Mouse (Mus musculus): ENCODE data around the gene Cib4. TPM values are rescaled to one million over a fixed set of nuclear protein-coding genes. Genes with fewer than 3 reads are reported as not detected.

Cib4 gene
- not detected in 2 replicates for polyA plus RNA-seq (2014; fragmentation: Nextera tagmentation; extraction: Ambion mirVana)

DNA sequence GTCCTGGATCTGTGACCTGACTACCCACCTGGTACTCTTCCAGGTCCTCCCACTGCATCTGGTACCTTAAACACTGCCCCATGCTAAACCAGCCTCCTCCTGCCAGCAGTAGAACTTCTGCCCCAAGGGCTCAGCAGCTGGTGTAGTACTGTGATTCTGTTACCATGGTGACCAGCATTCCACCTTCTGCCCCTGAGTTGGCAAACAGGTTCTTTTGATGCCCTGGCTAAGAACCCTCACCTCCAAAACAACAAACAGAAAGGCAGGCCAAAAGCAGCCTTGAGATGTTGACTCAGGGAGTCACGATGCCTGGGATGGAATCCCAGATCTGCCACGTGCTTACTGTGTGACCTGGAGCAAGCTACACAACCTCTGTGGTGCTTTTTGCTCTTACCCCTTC is at the start of gene Cib4:
TSS of gene Cib4 (minus strand) at position 139 of the 400 bp plus-strand sequence.
- peaks cover 9 to 15% of the 10 kb centered on the region in 2 experiments; a peak in 3 of 4 replicates for H3K4me1 ChIP-seq (ENCODE audit: control insufficient read depth in 2 of 2, insufficient read depth in 2 of 2, low read length in 2 of 2)
- ATAC-seq (ENCODE audit: insufficient number of reproducible peaks, insufficient read depth, low FRiP score, low read depth): no peak
- H3K36me3 ChIP-seq (ENCODE audit: control insufficient read depth, insufficient read depth, low read length): no peaks in the 10 kb centered on the region
- H3K9me3 ChIP-seq (ENCODE audit: control insufficient read depth, low read length): no peaks in the 10 kb centered on the region
- no peak within 1 kb of the TSS for H3K9ac ChIP-seq (ENCODE audit: low read length)
- H3K27ac ChIP-seq (replicated peaks in 1 of 2; ENCODE audit: control insufficient read depth in 1 of 2, insufficient read depth in 1 of 2, low read depth in 2 of 2, low read length in 2 of 2): no peak within 1 kb of the TSS
- no peak within 1 kb of the TSS for H3K4me3 ChIP-seq (ENCODE audit: control insufficient read depth in 1 of 2, insufficient read depth in 1 of 2, low read depth in 1 of 2, low read length in 2 of 2)
- H3K27me3 ChIP-seq (ENCODE audit: control insufficient read depth, insufficient read depth, low read length): no peaks in the 10 kb centered on the region
- WGBS: 71% methylated on average over 2 of the region's 2 CpGs
- no peak within 1 kb of the TSS for H3K4me2 ChIP-seq (ENCODE audit: low read length)

DNA sequence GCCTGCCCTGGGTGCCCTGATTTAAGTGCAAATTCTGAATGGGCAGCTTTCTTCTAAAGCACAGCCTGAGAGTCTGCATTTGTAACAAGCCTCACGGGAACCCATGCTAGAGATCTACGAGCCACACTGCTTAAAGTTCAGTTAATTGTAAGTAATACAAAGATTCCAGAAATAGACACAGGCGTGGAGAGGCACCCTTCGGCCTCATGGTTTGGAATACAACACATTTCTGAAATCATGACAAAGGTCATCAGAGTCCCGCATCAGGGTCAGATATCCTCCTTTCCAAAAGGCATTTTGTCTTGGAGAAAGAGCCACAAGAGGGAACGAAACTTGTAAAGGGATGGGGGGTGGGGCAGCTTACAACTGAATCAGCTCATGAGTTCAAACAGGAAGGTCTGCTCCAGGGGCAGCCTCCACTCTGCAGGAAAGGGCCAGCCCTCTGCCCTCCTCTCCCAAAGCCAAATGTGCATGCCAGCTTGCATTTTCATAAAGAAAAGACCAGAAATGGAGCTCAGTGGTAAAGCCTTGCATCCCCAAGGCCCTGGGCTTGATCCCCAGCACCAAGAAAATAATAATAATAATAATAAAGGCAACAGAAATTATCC is 49.4 kb upstream of the Cib4 start:
- Histone ChIP-seq H3K27ac (replicated peaks in 1 of 2; ENCODE audit: control insufficient read depth in 1 of 2, insufficient read depth in 1 of 2, low read depth in 2 of 2, low read length in 2 of 2) (peak overlapping the region; percentile 75 to 89), H3K27me3 (ENCODE audit: control insufficient read depth, insufficient read depth, low read length) (peaks cover 4% of the 10 kb centered on the region; the same call in 1 of the 2 replicates), H3K9me3 (ENCODE audit: control insufficient read depth, low read length) (no peaks in the 10 kb centered on the region), H3K36me3 (ENCODE audit: control insufficient read depth, insufficient read depth, low read length) (no peaks in the 10 kb centered on the region), H3K4me3 (ENCODE audit: control insufficient read depth in 1 of 2, insufficient read depth in 1 of 2, low read depth in 1 of 2, low read length in 2 of 2) (no peak overlapping the region), H3K4me1 (ENCODE audit: control insufficient read depth in 2 of 2, insufficient read depth in 2 of 2, low read length in 2 of 2) (peaks cover 43 to 57% of the 10 kb centered on the region in 2 experiments), H3K9ac (ENCODE audit: low read length) (peak overlapping the region; percentile 61), H3K4me2 (ENCODE audit: low read length) (no peak overlapping the region)
- ATAC-seq (ENCODE audit: insufficient number of reproducible peaks, insufficient read depth, low FRiP score, low read depth): no peak
- 22% methylated on average over 6 of the region's 6 CpGs for WGBS

DNA sequence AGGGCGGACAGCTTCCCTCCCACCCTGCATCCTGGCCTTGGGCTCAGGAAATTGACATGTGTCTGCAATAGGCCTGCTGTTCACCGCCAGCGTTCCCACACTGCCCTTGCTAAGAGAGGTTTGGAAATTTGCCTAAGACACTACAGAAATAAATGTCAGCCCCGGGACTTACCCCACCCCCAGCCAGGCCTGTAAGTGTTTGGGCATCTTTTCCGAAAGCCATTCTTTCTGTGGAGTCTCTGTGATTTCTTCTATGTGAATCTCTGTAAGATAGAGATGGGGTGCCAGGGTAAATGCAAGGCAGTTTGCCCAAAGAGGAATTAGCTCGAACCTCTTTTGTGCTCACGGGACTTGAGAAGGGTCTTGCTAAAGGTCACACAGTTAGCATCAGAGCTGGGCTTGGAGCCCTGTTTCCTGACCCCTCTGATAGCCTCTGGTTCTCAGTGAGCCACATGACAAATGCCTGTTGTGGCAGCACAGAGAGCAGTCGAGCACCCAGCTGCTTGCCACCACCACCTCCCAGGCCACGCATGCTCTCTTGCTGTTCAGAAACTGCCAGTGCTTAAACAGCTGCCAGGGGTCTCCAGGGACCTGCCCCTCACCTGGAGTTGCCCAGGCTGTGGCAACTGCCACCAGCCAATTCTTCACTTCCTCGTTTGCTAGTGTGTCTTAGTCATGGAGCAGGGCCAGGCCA is 48.3 kb upstream of the Cib4 start:
- peaks cover 47 to 64% of the 10 kb centered on the region in 2 experiments for H3K4me1 ChIP-seq (ENCODE audit: control insufficient read depth in 2 of 2, insufficient read depth in 2 of 2, low read length in 2 of 2)
- H3K9ac ChIP-seq (ENCODE audit: low read length): peak overlapping the region; percentile 61
- peak overlapping the region; percentile 36 for H3K4me2 ChIP-seq (ENCODE audit: low read length)
- H3K27ac ChIP-seq (replicated peaks in 1 of 2; ENCODE audit: control insufficient read depth in 1 of 2, insufficient read depth in 1 of 2, low read depth in 2 of 2, low read length in 2 of 2): peak overlapping the region; percentile 75 to 89
- no peaks in the 10 kb centered on the region for H3K9me3 ChIP-seq (ENCODE audit: control insufficient read depth, low read length)
- 18% methylated on average over 10 of the region's 10 CpGs for WGBS
- peaks cover 8% of the 10 kb centered on the region; the same call in 1 of the 2 replicates for H3K27me3 ChIP-seq (ENCODE audit: control insufficient read depth, insufficient read depth, low read length)
- ATAC-seq (ENCODE audit: insufficient number of reproducible peaks, insufficient read depth, low FRiP score, low read depth): peak; percentile 31
- H3K4me3 ChIP-seq (ENCODE audit: control insufficient read depth in 1 of 2, insufficient read depth in 1 of 2, low read depth in 1 of 2, low read length in 2 of 2): no peak overlapping the region
- no peaks in the 10 kb centered on the region for H3K36me3 ChIP-seq (ENCODE audit: control insufficient read depth, insufficient read depth, low read length)

DNA sequence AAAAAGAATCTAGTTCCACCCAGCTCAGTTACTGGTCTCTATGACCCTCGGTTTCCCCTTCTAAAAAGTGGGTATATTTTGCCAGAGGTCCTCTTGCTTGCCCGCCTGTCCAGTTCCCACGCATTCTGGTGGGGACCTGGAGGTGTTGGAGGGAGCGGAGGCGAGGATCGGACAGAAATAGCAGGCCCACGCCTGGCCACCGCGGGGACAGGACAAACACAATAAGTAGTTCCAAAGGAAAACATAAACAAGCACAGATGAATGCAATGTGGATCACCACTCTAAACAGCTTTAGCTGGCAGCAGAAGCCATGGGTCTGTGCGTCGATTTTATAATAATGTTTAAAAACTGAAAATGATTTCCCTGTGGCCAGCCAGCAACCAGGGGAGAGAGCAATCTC is 47.7 kb upstream of the Cib4 start:
- ATAC-seq (ENCODE audit: insufficient number of reproducible peaks, insufficient read depth, low FRiP score, low read depth): no peak
- Histone ChIP-seq H3K9ac (ENCODE audit: low read length) (peak overlapping the region; percentile 61), H3K36me3 (ENCODE audit: control insufficient read depth, insufficient read depth, low read length) (no peaks in the 10 kb centered on the region), H3K27ac (replicated peaks in 1 of 2; ENCODE audit: control insufficient read depth in 1 of 2, insufficient read depth in 1 of 2, low read depth in 2 of 2, low read length in 2 of 2) (peak overlapping the region; percentile 75 to 89), H3K4me3 (ENCODE audit: control insufficient read depth in 1 of 2, insufficient read depth in 1 of 2, low read depth in 1 of 2, low read length in 2 of 2) (no peak overlapping the region), H3K9me3 (ENCODE audit: control insufficient read depth, low read length) (no peaks in the 10 kb centered on the region), H3K4me2 (ENCODE audit: low read length) (peak overlapping the region; percentile 36), H3K4me1 (ENCODE audit: control insufficient read depth in 2 of 2, insufficient read depth in 2 of 2, low read length in 2 of 2) (peaks cover 50 to 70% of the 10 kb centered on the region in 2 experiments), H3K27me3 (ENCODE audit: control insufficient read depth, insufficient read depth, low read length) (peaks cover 12% of the 10 kb centered on the region; the same call in 1 of the 2 replicates)
- 53% methylated on average over 11 of the region's 11 CpGs for WGBS

DNA sequence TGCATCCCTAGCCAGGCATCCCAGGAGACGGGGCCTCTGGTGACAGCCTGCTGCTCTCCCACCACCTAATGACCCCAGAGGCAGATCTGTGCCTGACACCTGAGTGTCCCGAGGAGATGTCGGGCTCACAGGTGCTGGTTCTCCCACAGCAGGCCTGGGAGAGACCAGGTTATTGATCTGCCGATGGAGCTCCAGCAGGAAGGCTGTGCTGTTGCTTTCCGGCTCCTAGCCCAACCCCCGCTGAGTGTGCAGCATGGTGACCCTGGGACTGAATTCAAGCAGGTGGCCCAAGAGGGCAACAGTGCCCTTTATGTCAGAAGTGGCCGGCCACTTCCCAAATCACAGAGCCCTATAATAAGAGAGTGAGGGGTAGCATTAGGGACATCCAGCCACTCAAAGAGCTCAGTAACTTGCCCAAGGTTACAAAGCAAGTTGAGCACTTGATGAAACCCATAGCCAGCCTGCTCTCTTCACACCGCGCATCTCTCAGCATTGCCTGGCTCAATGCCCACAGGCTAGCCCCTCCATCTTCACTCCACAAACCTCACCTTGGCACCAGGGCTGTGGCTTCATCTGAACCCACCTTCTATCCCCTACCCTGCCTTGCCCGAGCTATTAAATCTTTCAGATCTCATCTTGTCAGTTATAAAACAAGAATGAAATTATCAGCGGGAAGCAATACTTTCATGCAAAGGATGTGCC is 46.8 kb upstream of the Cib4 start:
- WGBS: 72% methylated on average over 11 of the region's 11 CpGs
- H3K4me3 ChIP-seq (ENCODE audit: control insufficient read depth in 1 of 2, insufficient read depth in 1 of 2, low read depth in 1 of 2, low read length in 2 of 2): no peak overlapping the region
- peak overlapping the region; percentile 18; the same call in 1 of the 2 replicates for H3K4me2 ChIP-seq (ENCODE audit: low read length)
- no peaks in the 10 kb centered on the region for H3K36me3 ChIP-seq (ENCODE audit: control insufficient read depth, insufficient read depth, low read length)
- H3K9me3 ChIP-seq (ENCODE audit: control insufficient read depth, low read length): no peaks in the 10 kb centered on the region
- no peak for ATAC-seq (ENCODE audit: insufficient number of reproducible peaks, insufficient read depth, low FRiP score, low read depth)
- H3K27me3 ChIP-seq (ENCODE audit: control insufficient read depth, insufficient read depth, low read length): peaks cover 12% of the 10 kb centered on the region; the same call in 1 of the 2 replicates
- H3K9ac ChIP-seq (ENCODE audit: low read length): no peak overlapping the region
- peak overlapping the region; percentile 8 to 89; a peak in 2 of 4 replicates for H3K27ac ChIP-seq (replicated peaks in 1 of 2; ENCODE audit: control insufficient read depth in 1 of 2, insufficient read depth in 1 of 2, low read depth in 2 of 2, low read length in 2 of 2)
- peaks cover 52 to 71% of the 10 kb centered on the region in 2 experiments for H3K4me1 ChIP-seq (ENCODE audit: control insufficient read depth in 2 of 2, insufficient read depth in 2 of 2, low read length in 2 of 2)

DNA sequence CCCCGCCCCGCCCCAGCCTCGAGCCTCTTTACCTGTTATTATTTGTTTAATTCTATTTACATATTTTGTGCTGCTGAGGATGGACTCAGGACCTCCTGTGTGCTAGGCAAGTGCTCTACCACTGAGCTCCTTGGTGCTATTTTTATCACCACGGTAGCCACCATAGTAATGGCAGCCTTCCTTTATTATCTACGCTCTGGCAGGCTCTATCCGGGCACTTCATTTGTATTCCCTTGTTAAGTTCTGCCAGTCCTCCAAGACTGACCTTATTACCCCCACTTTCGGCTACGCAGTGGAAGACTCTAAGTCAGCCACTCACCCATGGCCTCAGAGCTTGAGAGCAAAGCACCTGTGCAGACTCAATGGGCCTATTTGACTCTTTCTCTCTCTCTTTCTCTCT is 46.1 kb upstream of the Cib4 start:
- H3K4me2 ChIP-seq (ENCODE audit: low read length): peak overlapping the region; percentile 18
- WGBS: 54% methylated on average over 8 of the region's 8 CpGs

DNA sequence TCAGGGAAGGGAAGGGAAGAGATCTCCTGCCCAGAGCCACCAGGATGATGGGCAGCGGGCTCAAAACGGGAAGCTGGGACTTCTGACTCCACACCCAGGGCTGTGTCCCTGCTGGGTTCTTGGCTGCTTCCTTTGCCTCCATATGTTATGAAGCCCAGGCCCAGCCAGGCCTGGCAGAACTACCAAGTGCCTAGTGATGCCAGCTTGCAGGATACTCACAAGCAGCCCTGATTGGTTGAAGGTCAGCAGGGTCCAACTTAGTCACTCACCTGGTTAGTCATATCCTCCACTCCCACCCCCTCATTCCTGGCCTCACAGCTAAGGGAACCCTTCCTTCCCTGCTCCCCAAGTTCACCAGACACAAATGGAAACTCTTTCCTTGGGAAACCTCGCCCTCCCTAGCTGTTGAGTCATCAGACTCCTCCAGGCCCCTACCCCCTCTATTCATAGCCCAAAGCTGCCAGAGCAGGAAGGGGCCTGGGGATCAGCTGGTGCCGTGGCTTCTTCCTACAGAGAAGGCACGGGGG is 45.6 kb upstream of the Cib4 start:
- ATAC-seq (ENCODE audit: insufficient number of reproducible peaks, insufficient read depth, low FRiP score, low read depth): no peak
- Histone ChIP-seq H3K27ac (replicated peaks in 1 of 2; ENCODE audit: control insufficient read depth in 1 of 2, insufficient read depth in 1 of 2, low read depth in 2 of 2, low read length in 2 of 2) (peak overlapping the region; percentile 29 to 89; a peak in 3 of 4 replicates), H3K9me3 (ENCODE audit: control insufficient read depth, low read length) (no peaks in the 10 kb centered on the region), H3K36me3 (ENCODE audit: control insufficient read depth, insufficient read depth, low read length) (no peaks in the 10 kb centered on the region), H3K27me3 (ENCODE audit: control insufficient read depth, insufficient read depth, low read length) (peaks cover 12% of the 10 kb centered on the region; the same call in 1 of the 2 replicates), H3K4me1 (ENCODE audit: control insufficient read depth in 2 of 2, insufficient read depth in 2 of 2, low read length in 2 of 2) (peaks cover 63 to 78% of the 10 kb centered on the region in 2 experiments), H3K4me3 (ENCODE audit: control insufficient read depth in 1 of 2, insufficient read depth in 1 of 2, low read depth in 1 of 2, low read length in 2 of 2) (no peak overlapping the region), H3K9ac (ENCODE audit: low read length) (no peak overlapping the region), H3K4me2 (ENCODE audit: low read length) (peak overlapping the region; percentile 92)
- WGBS: 38% methylated on average over 5 of the region's 5 CpGs

More for the DNA sequence above, 46.1 kb upstream of the Cib4 start:
- Histone ChIP-seq H3K9ac (ENCODE audit: low read length) (no peak overlapping the region), H3K9me3 (ENCODE audit: control insufficient read depth, low read length) (no peaks in the 10 kb centered on the region), H3K27ac (replicated peaks in 1 of 2; ENCODE audit: control insufficient read depth in 1 of 2, insufficient read depth in 1 of 2, low read depth in 2 of 2, low read length in 2 of 2) (peak overlapping the region in 1 of 2 experiments; percentile 89; a peak in 2 of 4 replicates), H3K36me3 (ENCODE audit: control insufficient read depth, insufficient read depth, low read length) (no peaks in the 10 kb centered on the region), H3K4me3 (ENCODE audit: control insufficient read depth in 1 of 2, insufficient read depth in 1 of 2, low read depth in 1 of 2, low read length in 2 of 2) (no peak overlapping the region), H3K27me3 (ENCODE audit: control insufficient read depth, insufficient read depth, low read length) (peaks cover 12% of the 10 kb centered on the region; the same call in 1 of the 2 replicates), H3K4me1 (ENCODE audit: control insufficient read depth in 2 of 2, insufficient read depth in 2 of 2, low read length in 2 of 2) (peaks cover 59 to 74% of the 10 kb centered on the region in 2 experiments)
- no peak for ATAC-seq (ENCODE audit: insufficient number of reproducible peaks, insufficient read depth, low FRiP score, low read depth)

Measured in heart, embryonic 14.5 days (tissue).